Mouse (Mus musculus) midbrain, embryonic 15.5 days (tissue): ENCODE data around the gene Socs3. TPM values are rescaled to one million over a fixed set of nuclear protein-coding genes. Genes with fewer than 3 reads are reported as not detected.

ENCODE experiments used
- ATAC-seq: fragments of 200-750 bp; cut with Nextera tagmentation; replicated peaks from 2 replicates; pipeline ENCODE4 v1.8.0; 2017; ENCODE audit warnings: moderate TSS enrichment
- H3K27ac ChIP-seq: fragments of 300-500 bp; sonication (generic); 2 replicates; pipeline ENCODE4 v1.5.1; 2015; ENCODE audit warnings: mild to moderate bottlenecking, inconsistent platforms
- H3K27me3 ChIP-seq: fragments of 300-500 bp; sonication (generic); replicated peaks from 2 replicates; pipeline ENCODE4 v1.6.1; 2015; ENCODE audit warnings: inconsistent platforms
- H3K36me3 ChIP-seq: fragments of 300-500 bp; sonication (generic); replicated peaks from 2 replicates; pipeline ENCODE4 v1.6.1; 2015; ENCODE audit warnings: inconsistent platforms
- H3K4me1 ChIP-seq: fragments of 300-500 bp; sonication (generic); 2 replicates; pipeline ENCODE4 v1.6.1; 2015; ENCODE audit warnings: inconsistent platforms
- H3K4me2 ChIP-seq: fragments of 300-500 bp; sonication (generic); 2 replicates; pipeline ENCODE4 v1.6.1; 2015; ENCODE audit warnings: inconsistent platforms, mild to moderate bottlenecking, moderate library complexity
- H3K4me3 ChIP-seq: fragments of 300-500 bp; sonication (generic); 2 replicates; pipeline ENCODE4 v1.5.1; 2015; ENCODE audit warnings: mild to moderate bottlenecking, inconsistent platforms
- H3K9ac ChIP-seq: fragments of 300-500 bp; sonication (generic); 2 replicates; pipeline ENCODE4 v1.6.1; 2015; ENCODE audit warnings: mild to moderate bottlenecking, inconsistent platforms
- H3K9me3 ChIP-seq: fragments of 300-500 bp; sonication (generic); 2 replicates; pipeline ENCODE4 v1.6.1; 2016; ENCODE audit warnings: inconsistent platforms
- WGBS: fragments of 180-500 bp; shearing (Covaris S2); methylation state at CpG from one replicate; pipeline ENCODE4 v1.1.7; 2015; ENCODE audit warnings: mixed read lengths; 5-methylcytosine and 5-hydroxymethylcytosine counted together
- microRNA-seq: library from miRNA; unstranded; fragments of <30 nt; microRNA quantifications from one replicate; pipeline ENCODE4, GENCODE M21; 2016
- polyA plus RNA-seq: library from polyadenylated mRNA; unstranded; fragments of >200 nt; fragmentation: Nextera tagmentation; extraction: Ambion mirVana; gene quantifications from 2 replicates; pipeline ENCODE4 v1.2.1, GENCODE M21; 2015

The Socs3 gene
- polyA plus RNA-seq, 1 experiment from 2014 or later = 8.7 TPM

- H3K4me1 ChIP-seq = no peaks in the 10 kb centered on the region
- H3K4me3 ChIP-seq = no peak overlapping the region
- H3K27ac ChIP-seq = no peak overlapping the region
- no peak overlapping the region for H3K9ac ChIP-seq
- no peaks in the 10 kb centered on the region for H3K9me3 ChIP-seq
- no peaks in the 10 kb centered on the region for H3K27me3 ChIP-seq
- H3K36me3 ChIP-seq = no peaks in the 10 kb centered on the region
- ATAC-seq = no peak
- WGBS = 18% methylated on average over 5 of the region's 5 CpGs
- H3K4me2 ChIP-seq = no peak overlapping the region
Measured at GRCm38 (mm10) chr11:117919211-117919610, 50.6 kb downstream of the Socs3 start.

GRCm38 (mm10) chr11:117918541-117918940, 51.3 kb downstream of the Socs3 start:
- Histone ChIP-seq H3K9ac (no peak overlapping the region), H3K27me3 (no peaks in the 10 kb centered on the region), H3K9me3 (no peaks in the 10 kb centered on the region), H3K4me3 (no peak overlapping the region), H3K4me1 (no peaks in the 10 kb centered on the region), H3K36me3 (no peaks in the 10 kb centered on the region), H3K4me2 (no peak overlapping the region), H3K27ac (no peak overlapping the region)
- no peak for ATAC-seq
- WGBS = 62% methylated on average over 11 of the region's 11 CpGs

Small RNA genes within 50 kb of the gene (microRNA-seq; reads per million reads assigned to microRNA genes)
- gene Mir6933 = not detected

Other genes starting within 250 kb of the Socs3 start
- 1.00 and 1.5 TPM in 2 replicates for gene Tmc8, start 188.0 kb downstream of the Socs3 start, polyA plus RNA-seq
- 4.2 and 5.7 TPM in 2 replicates for gene Tmc6, start 187.8 kb downstream of the Socs3 start, polyA plus RNA-seq
- gene 6030468B19Rik, start 172.4 kb downstream of the Socs3 start, polyA plus RNA-seq = not detected in 2 replicates
- gene Gm20708, start 160.4 kb downstream of the Socs3 start, polyA plus RNA-seq = 0.98 and 1.4 TPM in 2 replicates
- 15.8 and 18.4 TPM in 2 replicates for gene Syngr2, start 160.4 kb downstream of the Socs3 start, polyA plus RNA-seq
- gene Afmid, start 144.1 kb downstream of the Socs3 start, polyA plus RNA-seq = 4.9 and 5.4 TPM in 2 replicates
- 15.3 and 19.7 TPM in 2 replicates for gene Tk1, start 144.0 kb downstream of the Socs3 start, polyA plus RNA-seq
- 29.4 and 32.8 TPM in 2 replicates for gene Birc5, start 120.8 kb downstream of the Socs3 start, polyA plus RNA-seq
- gene Tmem235, start 109.3 kb downstream of the Socs3 start, polyA plus RNA-seq = not detected in 2 replicates
- 5.3 and 5.6 TPM in 2 replicates for gene Tha1, start 96.6 kb downstream of the Socs3 start, polyA plus RNA-seq
- gene Pgs1, start 16.2 kb upstream of the Socs3 start, polyA plus RNA-seq = 62.5 and 63.5 TPM in 2 replicates
- 0.23 and 0.34 TPM in 2 replicates for gene Dnah17, start 160.6 kb upstream of the Socs3 start, polyA plus RNA-seq